25 mouse cellular contexts compared by ENCODE assay signal in genomic region chr5:122920557-122920956, GRCm38 (mm10).
"Had no signal": no experiment of that assay in that cellular context is flagged by ENCODE, and none has a peak within 500 bp of the region (broad histone marks: within the 10 kb centered on the region; RNA-seq: fewer than 3 reads in every experiment).

No protein-coding gene starts in this region.

- DNase-seq: gastrocnemius, adult 2 months; gastrocnemius, postnatal 10 days; gastrocnemius, postnatal 25 days; heart, adult 18-20 months; heart, postnatal 10 days; heart, postnatal 4 days; kidney, adult 11 months; kidney, adult 2 months; kidney, adult 9 months; kidney, postnatal 14 days; kidney, postnatal 36 days; layer of hippocampus, adult 9-11 months; layer of hippocampus, postnatal 36 days; left cerebral cortex, postnatal 4 days had no signal

- H3K27ac ChIP-seq: gastrocnemius, adult 2 months; heart, embryonic 10.5 days; hindbrain, embryonic 10.5 days; hindbrain, embryonic 12.5 days; hindbrain, embryonic 15.5 days; hindbrain, postnatal 0 days; kidney, embryonic 15.5 days; kidney, postnatal 0 days; limb, embryonic 13.5 days; limb, embryonic 15.5 days had no signal

- H3K4me1 ChIP-seq: hindbrain, embryonic 12.5 days had no signal

- H3K36me3 ChIP-seq: heart, embryonic 12.5 days; hindbrain, embryonic 12.5 days; hindbrain, embryonic 15.5 days; limb, embryonic 13.5 days; limb, embryonic 15.5 days had no signal

- H3K9me3 ChIP-seq: heart, embryonic 10.5 days; heart, embryonic 12.5 days; hindbrain, embryonic 10.5 days; hindbrain, embryonic 12.5 days; hindbrain, embryonic 15.5 days; kidney, embryonic 15.5 days; limb, embryonic 13.5 days; limb, embryonic 15.5 days had no signal

- ATAC-seq: hindbrain, postnatal 0 days; intestine, embryonic 16.5 days had no signal

- H3K27me3 ChIP-seq: heart, embryonic 12.5 days; hindbrain, embryonic 12.5 days; hindbrain, embryonic 15.5 days; kidney, embryonic 15.5 days; limb, embryonic 13.5 days; limb, embryonic 15.5 days had no signal

- H3K9ac ChIP-seq: heart, embryonic 12.5 days; hindbrain, embryonic 12.5 days; hindbrain, embryonic 15.5 days; kidney, embryonic 15.5 days; limb, embryonic 13.5 days; limb, embryonic 15.5 days had no signal

- H3K4me2 ChIP-seq: heart, embryonic 12.5 days; hindbrain, embryonic 12.5 days; hindbrain, embryonic 15.5 days; kidney, embryonic 15.5 days; limb, embryonic 13.5 days; limb, embryonic 15.5 days had no signal

- H3K4me3 ChIP-seq: gastrocnemius, adult 2 months; heart, embryonic 10.5 days; heart, embryonic 12.5 days; hindbrain, embryonic 10.5 days; hindbrain, embryonic 12.5 days; hindbrain, embryonic 15.5 days; kidney, embryonic 15.5 days; limb, embryonic 13.5 days; limb, embryonic 15.5 days had no signal
